ENCODE assay signal across 15 mouse cellular contexts in genomic region chr5:73353519-73353918, GRCm38 (mm10). TPM values are rescaled to one million over a fixed set of nuclear protein-coding genes. Genes with fewer than 3 reads are reported as not detected.
DNase-seq lines count a peak whose midpoint lies in the region; ATAC-seq and TF ChIP-seq lines count a peak whose summit lies in the region.
"Had no signal": no experiment of that assay in that cellular context is flagged by ENCODE, and none has a peak within 500 bp of the region (broad histone marks: within the 10 kb centered on the region; RNA-seq: fewer than 3 reads in every experiment).

No protein-coding gene starts in this region.

- H3K27me3 ChIP-seq in neural tube, embryonic 11.5 days (ENCODE audit: control insufficient read depth, insufficient read depth, low read length): no peaks in the 10 kb centered on the region
- H3K27me3 ChIP-seq in liver, embryonic 16.5 days (ENCODE audit: control insufficient read depth, insufficient read depth, low read depth, low read length): no peaks in the 10 kb centered on the region; the same call in 1 of the 2 replicates
- H3K27me3 ChIP-seq: embryonic facial prominence, embryonic 15.5 days; limb, embryonic 12.5 days had no signal

- peak; percentile 33 to 36 for DNase-seq in cerebellum, postnatal 10 days
- DNase-seq in cerebellum, postnatal 36 days: no peak
- no peak for DNase-seq in layer of hippocampus, adult 2 months (ENCODE audit: low spot score in 2 of 2)
- no peak for DNase-seq in layer of hippocampus, adult 8-10 months (ENCODE audit: low spot score in 2 of 2)
- peak; percentile 29 for DNase-seq in neural tube, embryonic 11.5 days (ENCODE audit: low spot score)
- DNase-seq in neural tube, embryonic 10.5 days (ENCODE audit: extremely low spot score, low spot score): no peak
- DNase-seq in ovary, postnatal 36 days (ENCODE audit: low spot score): no peak
- DNase-seq: adrenal gland, postnatal 10 days; heart, adult 11 months; kidney, adult 2 months; lung, postnatal 36 days; thymus, postnatal 14 days had no signal

- H3K27ac ChIP-seq in layer of hippocampus, adult 2 months: peak overlapping the region; percentile 52
- H3K27ac ChIP-seq in neural tube, embryonic 11.5 days (ENCODE audit: low read depth, low read length): no peak overlapping the region
- H3K27ac ChIP-seq in liver, embryonic 16.5 days (ENCODE audit: low read length): no peak overlapping the region
- H3K27ac ChIP-seq: embryonic facial prominence, embryonic 15.5 days; limb, embryonic 12.5 days had no signal

- WGBS in neural tube, embryonic 11.5 days: 73% methylated on average over 7 of the region's 7 CpGs
- WGBS in liver, embryonic 16.5 days (ENCODE audit: insufficient replicate concordance): 73% methylated on average over 7 of the region's 7 CpGs

- no peak overlapping the region for H3K4me2 ChIP-seq in neural tube, embryonic 11.5 days (ENCODE audit: low read depth)
- 0 out of 2 replicates have a peak overlapping the region, but pooled peaks have one; percentile 7 for H3K4me2 ChIP-seq in liver, embryonic 16.5 days (ENCODE audit: low read depth, low read length)
- H3K4me2 ChIP-seq: embryonic facial prominence, embryonic 15.5 days; limb, embryonic 12.5 days had no signal

- H3K4me1 ChIP-seq in neural tube, embryonic 11.5 days (ENCODE audit: control insufficient read depth, insufficient read depth, low read length): no peaks in the 10 kb centered on the region
- peaks cover 39% of the 10 kb centered on the region for H3K4me1 ChIP-seq in liver, embryonic 16.5 days (ENCODE audit: control insufficient read depth, low read depth, low read length)
- H3K4me1 ChIP-seq: embryonic facial prominence, embryonic 15.5 days; limb, embryonic 12.5 days had no signal

- H3K36me3 ChIP-seq in neural tube, embryonic 11.5 days (ENCODE audit: control insufficient read depth, insufficient read depth, low read length): no peaks in the 10 kb centered on the region
- no peaks in the 10 kb centered on the region for H3K36me3 ChIP-seq in liver, embryonic 16.5 days (ENCODE audit: control insufficient read depth, insufficient read depth)
- H3K36me3 ChIP-seq: embryonic facial prominence, embryonic 15.5 days; limb, embryonic 12.5 days had no signal

- H3K9me3 ChIP-seq in neural tube, embryonic 11.5 days (ENCODE audit: control insufficient read depth, low read length): no peaks in the 10 kb centered on the region
- H3K9me3 ChIP-seq in liver, embryonic 16.5 days (replicated peaks; ENCODE audit: control insufficient read depth, low read length): no peaks in the 10 kb centered on the region
- H3K9me3 ChIP-seq: embryonic facial prominence, embryonic 15.5 days; limb, embryonic 12.5 days had no signal

- no peak overlapping the region for H3K4me3 ChIP-seq in layer of hippocampus, adult 2 months
- H3K4me3 ChIP-seq in neural tube, embryonic 11.5 days (ENCODE audit: low read depth, low read length): no peak overlapping the region
- H3K4me3 ChIP-seq in liver, embryonic 16.5 days (ENCODE audit: low read depth, low read length): no peak overlapping the region
- H3K4me3 ChIP-seq: embryonic facial prominence, embryonic 15.5 days; limb, embryonic 12.5 days had no signal

- no peak overlapping the region for H3K9ac ChIP-seq in neural tube, embryonic 11.5 days (ENCODE audit: low read length)
- H3K9ac ChIP-seq in liver, embryonic 16.5 days (ENCODE audit: low read depth, low read length): no peak overlapping the region
- H3K9ac ChIP-seq: embryonic facial prominence, embryonic 15.5 days; limb, embryonic 12.5 days had no signal

- ATAC-seq in neural tube, embryonic 11.5 days (ENCODE audit: insufficient read depth, low FRiP score, low TSS enrichment): no peak
- ATAC-seq in liver, embryonic 16.5 days (ENCODE audit: low read depth): no peak

- TF ChIP-seq CTCF in layer of hippocampus, adult 2 months (conservative IDR thresholded peaks at IDR 0.05): no peak

RNA-seq across cellular contexts. Expression of gene Ociad2, which starts 12.7 kb away (rescaled TPM):
- total RNA-seq in layer of hippocampus, adult 2 months (2021): 100 to 1,000 TPM; 125 to 147 TPM
- 100 to 1,000 TPM; 119 to 124 (median 122) TPM for total RNA-seq in layer of hippocampus, adult 8-10 months (2022)
- polyA plus RNA-seq in neural tube, embryonic 11.5 days (2014; fragmentation: Nextera tagmentation; extraction: Ambion mirVana): 6.1 and 9.4 TPM in 2 replicates
- polyA plus RNA-seq in liver, embryonic 16.5 days (2015; fragmentation: Nextera tagmentation; extraction: Ambion mirVana): 6.2 and 7.4 TPM in 2 replicates

RNA-seq across cellular contexts. Expression of gene Cwh43, which starts 52.4 kb away (rescaled TPM):
- total RNA-seq in layer of hippocampus, adult 2 months (2021): under 1 TPM; 0.56 to 0.86 TPM
- total RNA-seq in layer of hippocampus, adult 8-10 months (2022): 1 to 10 TPM; 1.2 to 2.3 (median 1.3) TPM
- not detected in 2 replicates for polyA plus RNA-seq in neural tube, embryonic 11.5 days (2014; fragmentation: Nextera tagmentation; extraction: Ambion mirVana)
- polyA plus RNA-seq in liver, embryonic 16.5 days (2015; fragmentation: Nextera tagmentation; extraction: Ambion mirVana): not detected in 2 replicates
- total RNA-seq: adrenal gland, postnatal 10 days had no signal
- polyA plus RNA-seq: limb, embryonic 12.5 days had no signal

Comparison
In these comparisons a context has a peak if more than half of its experiments do, and no peak if none do; other contexts are left out.
1. DNase-seq: peak in cerebellum, postnatal 10 days (2 of 2) and neural tube, embryonic 11.5 days (single experiment); none in cerebellum, postnatal 36 days (0 of 2), layer of hippocampus, adult 2 months (0 of 2), layer of hippocampus, adult 8-10 months (0 of 2), neural tube, embryonic 10.5 days (single experiment) and ovary, postnatal 36 days (single experiment).